Mouse (Mus musculus): ENCODE measurements around the gene Ush1g. TPM values are rescaled to one million over a fixed set of nuclear protein-coding genes. Genes with fewer than 3 reads are reported as not detected.

Ush1g gene
- polyA plus RNA-seq, 1 experiment from 2014 or later: 0.10 TPM

GRCm38 (mm10) chr11:115341246-115341645, 19.4 kb upstream of the Ush1g start:
- H3K27ac ChIP-seq (ENCODE audit: low read length): no peak overlapping the region
- H3K9me3 ChIP-seq (ENCODE audit: control insufficient read depth, low read length): no peaks in the 10 kb centered on the region
- WGBS: 64% methylated on average over 2 of the region's 2 CpGs

GRCm38 (mm10) chr11:115337826-115338225, 16.0 kb upstream of the Ush1g start:
- no peak for ATAC-seq
- Histone ChIP-seq H3K27me3 (replicated peaks; ENCODE audit: control insufficient read depth, insufficient read depth, low read length) (peaks cover 22% of the 10 kb centered on the region), H3K36me3 (ENCODE audit: control insufficient read depth, insufficient read depth) (no peaks in the 10 kb centered on the region)

More at GRCm38 (mm10) chr11:115341246-115341645, 19.4 kb upstream of the Ush1g start:
- ATAC-seq: no peak
- H3K9ac ChIP-seq (replicated peaks; ENCODE audit: low read depth, low read length): no peak overlapping the region
- H3K27me3 ChIP-seq (replicated peaks; ENCODE audit: control insufficient read depth, insufficient read depth, low read length): peaks cover 5% of the 10 kb centered on the region; the same call in 1 of the 2 replicates
- no peaks in the 10 kb centered on the region for H3K4me1 ChIP-seq (replicated peaks; ENCODE audit: control insufficient read depth, insufficient read depth, low read length)
- H3K4me3 ChIP-seq (replicated peaks; ENCODE audit: low read length): no peak overlapping the region
- H3K36me3 ChIP-seq (ENCODE audit: control insufficient read depth, insufficient read depth): no peaks in the 10 kb centered on the region
- no peak overlapping the region for H3K4me2 ChIP-seq (ENCODE audit: low read length)

GRCm38 (mm10) chr11:115337350-115337749, 15.5 kb upstream of the Ush1g start:
- H3K4me1 ChIP-seq (replicated peaks; ENCODE audit: control insufficient read depth, insufficient read depth, low read length): peaks cover 10% of the 10 kb centered on the region
- peaks cover 22% of the 10 kb centered on the region for H3K27me3 ChIP-seq (replicated peaks; ENCODE audit: control insufficient read depth, insufficient read depth, low read length)
- 62% methylated on average over 3 of the region's 3 CpGs for WGBS
- no peak overlapping the region for H3K9ac ChIP-seq (replicated peaks; ENCODE audit: low read depth, low read length)
- no peak overlapping the region for H3K4me2 ChIP-seq (ENCODE audit: low read length)
- no peak overlapping the region for H3K27ac ChIP-seq (ENCODE audit: low read length)
- no peak overlapping the region for H3K4me3 ChIP-seq (replicated peaks; ENCODE audit: low read length)
- H3K36me3 ChIP-seq (ENCODE audit: control insufficient read depth, insufficient read depth): no peaks in the 10 kb centered on the region
- no peaks in the 10 kb centered on the region for H3K9me3 ChIP-seq (ENCODE audit: control insufficient read depth, low read length)
- no peak for ATAC-seq

More at GRCm38 (mm10) chr11:115337826-115338225, 16.0 kb upstream of the Ush1g start:
- H3K4me3 ChIP-seq (replicated peaks; ENCODE audit: low read length): no peak overlapping the region
- no peaks in the 10 kb centered on the region for H3K9me3 ChIP-seq (ENCODE audit: control insufficient read depth, low read length)
- H3K4me2 ChIP-seq (ENCODE audit: low read length): no peak overlapping the region
- no peak overlapping the region for H3K9ac ChIP-seq (replicated peaks; ENCODE audit: low read depth, low read length)
- no peak overlapping the region for H3K27ac ChIP-seq (ENCODE audit: low read length)
- peaks cover 10% of the 10 kb centered on the region for H3K4me1 ChIP-seq (replicated peaks; ENCODE audit: control insufficient read depth, insufficient read depth, low read length)
- 69% methylated on average over 1 of the region's 1 CpGs for WGBS

- H3K9me3 ChIP-seq (ENCODE audit: control insufficient read depth, low read length): no peaks in the 10 kb centered on the region
- H3K36me3 ChIP-seq (ENCODE audit: control insufficient read depth, insufficient read depth): no peaks in the 10 kb centered on the region
- H3K4me3 ChIP-seq (replicated peaks; ENCODE audit: low read length): no peak overlapping the region
- H3K27ac ChIP-seq (ENCODE audit: low read length): no peak overlapping the region
- no peak overlapping the region for H3K4me2 ChIP-seq (ENCODE audit: low read length)
- H3K9ac ChIP-seq (replicated peaks; ENCODE audit: low read depth, low read length): no peak overlapping the region
- H3K4me1 ChIP-seq (replicated peaks; ENCODE audit: control insufficient read depth, insufficient read depth, low read length): peaks cover 10% of the 10 kb centered on the region
- H3K27me3 ChIP-seq (replicated peaks; ENCODE audit: control insufficient read depth, insufficient read depth, low read length): peaks cover 22% of the 10 kb centered on the region
- 21% methylated on average over 6 of the region's 6 CpGs for WGBS
- no peak for ATAC-seq
Observed at GRCm38 (mm10) chr11:115336115-115336514, 14.3 kb upstream of the Ush1g start.

DNA sequence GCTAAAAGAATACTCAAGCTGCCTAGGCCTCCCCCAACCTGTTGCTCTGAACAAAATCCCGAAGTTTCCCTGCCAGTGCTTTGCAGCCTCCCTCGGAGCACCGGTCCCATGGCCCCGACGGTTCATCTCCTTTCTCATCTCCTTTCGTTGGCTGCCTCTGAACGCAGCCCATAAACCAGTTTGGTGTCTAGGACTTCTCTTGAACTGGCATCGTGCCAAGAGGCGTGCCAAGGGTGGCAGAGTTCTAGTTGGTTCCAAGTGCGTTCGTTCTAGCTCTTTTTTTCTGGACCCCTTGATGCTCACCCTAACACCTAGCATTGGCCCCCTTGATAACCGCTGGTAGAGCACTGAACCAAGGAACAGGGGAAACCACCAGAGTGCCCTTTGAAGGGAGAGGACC, 13.4 kb upstream of the Ush1g start:
- peaks cover 10% of the 10 kb centered on the region for H3K4me1 ChIP-seq (replicated peaks; ENCODE audit: control insufficient read depth, insufficient read depth, low read length)
- peaks cover 22% of the 10 kb centered on the region for H3K27me3 ChIP-seq (replicated peaks; ENCODE audit: control insufficient read depth, insufficient read depth, low read length)
- 42% methylated on average over 12 of the region's 12 CpGs for WGBS
- H3K4me3 ChIP-seq (replicated peaks; ENCODE audit: low read length): no peak overlapping the region
- H3K27ac ChIP-seq (ENCODE audit: low read length): no peak overlapping the region
- H3K9ac ChIP-seq (replicated peaks; ENCODE audit: low read depth, low read length): no peak overlapping the region
- H3K36me3 ChIP-seq (ENCODE audit: control insufficient read depth, insufficient read depth): no peaks in the 10 kb centered on the region
- H3K4me2 ChIP-seq (ENCODE audit: low read length): no peak overlapping the region
- ATAC-seq: no peak
- no peaks in the 10 kb centered on the region for H3K9me3 ChIP-seq (ENCODE audit: control insufficient read depth, low read length)

- H3K4me1 ChIP-seq (replicated peaks; ENCODE audit: control insufficient read depth, insufficient read depth, low read length): peaks cover 10% of the 10 kb centered on the region
- H3K4me3 ChIP-seq (replicated peaks; ENCODE audit: low read length): peak within 1 kb of the TSS; percentile 30
- no peak for ATAC-seq
- H3K4me2 ChIP-seq (ENCODE audit: low read length): peak within 1 kb of the TSS; percentile 55
- H3K27me3 ChIP-seq (replicated peaks; ENCODE audit: control insufficient read depth, insufficient read depth, low read length): peaks cover 21% of the 10 kb centered on the region
- peak within 1 kb of the TSS; percentile 28; the same call in 1 of the 2 replicates for H3K9ac ChIP-seq (replicated peaks; ENCODE audit: low read depth, low read length)
- H3K9me3 ChIP-seq (ENCODE audit: control insufficient read depth, low read length): no peaks in the 10 kb centered on the region
- H3K36me3 ChIP-seq (ENCODE audit: control insufficient read depth, insufficient read depth): no peaks in the 10 kb centered on the region
- H3K27ac ChIP-seq (ENCODE audit: low read length): no peak within 1 kb of the TSS
- WGBS: under 1% methylated on average over 29 of the region's 29 CpGs
Observed at GRCm38 (mm10) chr11:115334531-115334930, 12.7 kb upstream of the Ush1g start, which contains the start of gene Otop3. TSS of gene Otop3 (plus strand) at chr11:115334731.

- Histone ChIP-seq H3K36me3 (ENCODE audit: control insufficient read depth, insufficient read depth) (no peaks in the 10 kb centered on the region), H3K9me3 (ENCODE audit: control insufficient read depth, low read length) (no peaks in the 10 kb centered on the region), H3K27me3 (replicated peaks; ENCODE audit: control insufficient read depth, insufficient read depth, low read length) (peaks cover 4% of the 10 kb centered on the region; the same call in 1 of the 2 replicates), H3K4me3 (replicated peaks; ENCODE audit: low read length) (no peak overlapping the region), H3K4me2 (ENCODE audit: low read length) (no peak overlapping the region), H3K9ac (replicated peaks; ENCODE audit: low read depth, low read length) (no peak overlapping the region), H3K4me1 (replicated peaks; ENCODE audit: control insufficient read depth, insufficient read depth, low read length) (peaks cover 1% of the 10 kb centered on the region), H3K27ac (ENCODE audit: low read length) (no peak overlapping the region)
- WGBS: 68% methylated on average over 15 of the region's 15 CpGs
- ATAC-seq: no peak
Observed at GRCm38 (mm10) chr11:115329339-115329738, 7.5 kb upstream of the Ush1g start.

- Histone ChIP-seq H3K4me3 (replicated peaks; ENCODE audit: low read length) (no peak overlapping the region), H3K9ac (replicated peaks; ENCODE audit: low read depth, low read length) (no peak overlapping the region), H3K36me3 (ENCODE audit: control insufficient read depth, insufficient read depth) (no peaks in the 10 kb centered on the region), H3K27ac (ENCODE audit: low read length) (no peak overlapping the region), H3K9me3 (ENCODE audit: control insufficient read depth, low read length) (no peaks in the 10 kb centered on the region), H3K27me3 (replicated peaks; ENCODE audit: control insufficient read depth, insufficient read depth, low read length) (peaks cover 27% of the 10 kb centered on the region), H3K4me1 (replicated peaks; ENCODE audit: control insufficient read depth, insufficient read depth, low read length) (peaks cover 13% of the 10 kb centered on the region), H3K4me2 (ENCODE audit: low read length) (no peak overlapping the region)
- 70% methylated on average over 7 of the region's 7 CpGs for WGBS
- ATAC-seq: no peak
Observed at GRCm38 (mm10) chr11:115326730-115327129, 4.9 kb upstream of the Ush1g start.

DNA sequence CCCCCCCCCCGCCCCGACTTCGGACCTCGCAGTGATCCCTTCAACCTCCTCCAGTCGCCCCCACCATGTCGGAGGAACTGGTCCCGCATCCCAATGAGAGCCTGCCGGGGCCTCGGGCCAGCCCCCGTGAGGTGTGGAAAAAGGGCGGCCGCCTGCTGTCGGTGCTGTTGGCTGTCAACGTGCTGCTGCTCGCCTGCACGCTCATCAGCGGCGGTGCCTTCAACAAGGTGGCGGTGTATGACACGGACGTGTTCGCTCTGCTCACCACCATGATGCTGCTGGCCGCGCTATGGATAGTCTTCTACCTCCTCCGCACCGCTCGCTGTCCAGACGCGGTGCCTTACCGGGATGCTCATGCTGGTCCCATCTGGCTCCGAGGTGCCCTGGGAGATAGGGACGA, 1.5 kb upstream of the Ush1g start:
- Histone ChIP-seq H3K9ac (replicated peaks; ENCODE audit: low read depth, low read length) (no peak overlapping the region), H3K4me1 (replicated peaks; ENCODE audit: control insufficient read depth, insufficient read depth, low read length) (peaks cover 24% of the 10 kb centered on the region), H3K4me3 (replicated peaks; ENCODE audit: low read length) (no peak overlapping the region), H3K4me2 (ENCODE audit: low read length) (no peak overlapping the region), H3K9me3 (ENCODE audit: control insufficient read depth, low read length) (no peaks in the 10 kb centered on the region), H3K36me3 (ENCODE audit: control insufficient read depth, insufficient read depth) (no peaks in the 10 kb centered on the region), H3K27ac (ENCODE audit: low read length) (no peak overlapping the region), H3K27me3 (replicated peaks; ENCODE audit: control insufficient read depth, insufficient read depth, low read length) (peaks cover 58% of the 10 kb centered on the region)
- ATAC-seq: no peak
- WGBS: 17% methylated on average over 32 of the region's 32 CpGs
